In genomic region chr8:111887479-111887878, GRCm38 (mm10) we compare ENCODE assay signal across 21 mouse cellular contexts. TPM values are rescaled to one million over a fixed set of nuclear protein-coding genes. Genes with fewer than 3 reads are reported as not detected.
A peak's percentile ranks its signal among the peaks of the same experiment; 100 is the strongest.
DNase-seq lines count a peak whose midpoint lies in the region; ATAC-seq lines count a peak whose summit lies in the region.
"Had no signal": no experiment of that assay in that cellular context is flagged by ENCODE, and none has a peak within 500 bp of the region (broad histone marks: within the 10 kb centered on the region; RNA-seq: fewer than 3 reads in every experiment).

No protein-coding gene starts in this region.

- no peak overlapping the region for H3K27ac ChIP-seq in liver, embryonic 11.5 days (ENCODE audit: low read depth, low read length)
- H3K27ac ChIP-seq in liver, embryonic 15.5 days (replicated peaks): no peak overlapping the region
- H3K27ac ChIP-seq in midbrain, embryonic 11.5 days (ENCODE audit: low read depth, low read length): no peak overlapping the region
- H3K27ac ChIP-seq: embryonic facial prominence, embryonic 12.5 days; forebrain, embryonic 15.5 days; heart, adult 2 months; heart, embryonic 15.5 days; hindbrain, embryonic 13.5 days; hindbrain, postnatal 0 days had no signal

- no peaks in the 10 kb centered on the region for H3K4me1 ChIP-seq in liver, embryonic 11.5 days (replicated peaks; ENCODE audit: control insufficient read depth, insufficient read depth, low read length)
- peaks cover 24% of the 10 kb centered on the region for H3K4me1 ChIP-seq in liver, embryonic 15.5 days (replicated peaks)
- no peaks in the 10 kb centered on the region for H3K4me1 ChIP-seq in midbrain, embryonic 11.5 days (ENCODE audit: control insufficient read depth, insufficient read depth, low read length)

- no peak overlapping the region for H3K9ac ChIP-seq in liver, embryonic 11.5 days (ENCODE audit: low read depth, low read length)
- no peak overlapping the region for H3K9ac ChIP-seq in liver, embryonic 15.5 days
- no peak overlapping the region for H3K9ac ChIP-seq in midbrain, embryonic 11.5 days (ENCODE audit: low read length)
- H3K9ac ChIP-seq: embryonic facial prominence, embryonic 12.5 days; forebrain, embryonic 15.5 days; heart, embryonic 15.5 days; hindbrain, embryonic 13.5 days had no signal

- H3K4me2 ChIP-seq in liver, embryonic 11.5 days: no peak overlapping the region
- H3K4me2 ChIP-seq in liver, embryonic 15.5 days: no peak overlapping the region
- no peak overlapping the region for H3K4me2 ChIP-seq in midbrain, embryonic 11.5 days
- H3K4me2 ChIP-seq: embryonic facial prominence, embryonic 12.5 days; forebrain, embryonic 15.5 days; heart, embryonic 11.5 days; heart, embryonic 15.5 days; hindbrain, embryonic 13.5 days had no signal

- H3K4me3 ChIP-seq in liver, embryonic 11.5 days (ENCODE audit: low read depth, low read length): no peak overlapping the region
- no peak overlapping the region for H3K4me3 ChIP-seq in liver, embryonic 15.5 days (replicated peaks)
- no peak overlapping the region for H3K4me3 ChIP-seq in midbrain, embryonic 11.5 days (ENCODE audit: low read depth, low read length)
- H3K4me3 ChIP-seq: embryonic facial prominence, embryonic 12.5 days; forebrain, embryonic 15.5 days; heart, adult 2 months; heart, embryonic 15.5 days; hindbrain, embryonic 13.5 days had no signal

- no peaks in the 10 kb centered on the region for H3K36me3 ChIP-seq in liver, embryonic 11.5 days (ENCODE audit: control insufficient read depth, insufficient read depth, low read length)
- H3K36me3 ChIP-seq in liver, embryonic 15.5 days (replicated peaks): no peaks in the 10 kb centered on the region
- no peaks in the 10 kb centered on the region for H3K36me3 ChIP-seq in midbrain, embryonic 11.5 days (ENCODE audit: control insufficient read depth, insufficient read depth, low read length)
- H3K36me3 ChIP-seq: embryonic facial prominence, embryonic 12.5 days; forebrain, embryonic 15.5 days; heart, embryonic 15.5 days; hindbrain, embryonic 13.5 days had no signal

- ATAC-seq in liver, embryonic 11.5 days (replicated peaks; ENCODE audit: low FRiP score): peak; percentile 76
- ATAC-seq in common myeloid progenitor, adult 5-6 weeks (replicated peaks; ENCODE audit: low read depth, poor library complexity, severe bottlenecking): peak; percentile 39; the same call in 1 of the 2 replicates
- ATAC-seq in liver, embryonic 15.5 days (ENCODE audit: insufficient read depth): peak; percentile 61; the same call in 1 of the 2 replicates
- ATAC-seq in megakaryocyte-erythroid progenitor cell, adult 5-6 weeks (replicated peaks; ENCODE audit: low FRiP score, low TSS enrichment, poor library complexity, severe bottlenecking): peak; percentile 80
- no peak for ATAC-seq in midbrain, embryonic 11.5 days (ENCODE audit: low FRiP score)
- ATAC-seq: forebrain, embryonic 15.5 days; hindbrain, postnatal 0 days had no signal

- DNase-seq in liver, embryonic 11.5 days (ENCODE audit: low spot score): no peak
- DNase-seq in liver: no peak
- DNase-seq in heart, adult 18-20 months: no peak
- no peak for DNase-seq in midbrain, embryonic 11.5 days (ENCODE audit: low spot score, missing footprints)
- no peak for DNase-seq in left cerebral cortex, adult 9 months (ENCODE audit: low spot score in 2 of 2)
- DNase-seq: adrenal gland, adult 8-10 months; cerebellum, adult 11-12 months; gastrocnemius, postnatal 10 days; heart, adult 2 months; heart, postnatal 14 days had no signal

- 70% methylated on average over 1 of the region's 1 CpGs for WGBS in liver, embryonic 11.5 days
- 35% methylated on average over 1 of the region's 1 CpGs for WGBS in liver, embryonic 15.5 days (ENCODE audit: insufficient replicate concordance)
- WGBS in midbrain, embryonic 11.5 days: 90% methylated on average over 1 of the region's 1 CpGs

- H3K27me3 ChIP-seq in liver, embryonic 11.5 days (replicated peaks; ENCODE audit: control insufficient read depth, insufficient read depth, low read length): peaks cover 38% of the 10 kb centered on the region
- peaks cover 45% of the 10 kb centered on the region for H3K27me3 ChIP-seq in liver, embryonic 15.5 days
- H3K27me3 ChIP-seq in midbrain, embryonic 11.5 days (ENCODE audit: control insufficient read depth, insufficient read depth, low read length): peaks cover 24% of the 10 kb centered on the region

- no peaks in the 10 kb centered on the region for H3K9me3 ChIP-seq in liver, embryonic 11.5 days (ENCODE audit: control insufficient read depth, low read length)
- no peaks in the 10 kb centered on the region for H3K9me3 ChIP-seq in liver, embryonic 15.5 days (replicated peaks)
- H3K9me3 ChIP-seq in midbrain, embryonic 11.5 days (ENCODE audit: control insufficient read depth, low read length): no peaks in the 10 kb centered on the region
- H3K9me3 ChIP-seq: embryonic facial prominence, embryonic 12.5 days; forebrain, embryonic 15.5 days; heart, embryonic 15.5 days; hindbrain, embryonic 13.5 days had no signal

RNA-seq across cellular contexts. Expression of gene Tmem170, which starts 10.9 kb away (rescaled TPM):
- polyA plus RNA-seq in liver, embryonic 11.5 days (2014; fragmentation: Nextera tagmentation; extraction: Ambion mirVana): 8.0 and 8.4 TPM in 2 replicates
- total RNA-seq in common myeloid progenitor, adult 5-6 weeks (2017): 2.3 and 2.5 TPM in 2 replicates
- 3.6 and 4.4 TPM in 2 replicates for polyA plus RNA-seq in liver, embryonic 15.5 days (2015; fragmentation: Nextera tagmentation; extraction: Ambion mirVana)
- total RNA-seq in megakaryocyte-erythroid progenitor cell, adult 5-6 weeks (2014; fragmentation: Nextera tagmentation): 4.4 and 5.0 TPM in 2 replicates
- 3.7 and 4.3 TPM in 2 replicates for total RNA-seq in megakaryocyte-erythroid progenitor cell, adult 5-6 weeks (2017)
- total RNA-seq in heart, adult 18-20 months (2021): 1 to 10 TPM; 2.4 to 2.6 TPM
- polyA plus RNA-seq in midbrain, embryonic 11.5 days (2014; fragmentation: Nextera tagmentation; extraction: Ambion mirVana): 6.8 and 7.2 TPM in 2 replicates

RNA-seq across cellular contexts. Expression of gene Chst5, which starts 22.8 kb away (rescaled TPM):
- 0.35 and 0.41 TPM in 2 replicates for polyA plus RNA-seq in liver, embryonic 11.5 days (2014; fragmentation: Nextera tagmentation; extraction: Ambion mirVana)
- total RNA-seq in common myeloid progenitor, adult 5-6 weeks (2017): not detected in 2 replicates
- polyA plus RNA-seq in liver, embryonic 15.5 days (2015; fragmentation: Nextera tagmentation; extraction: Ambion mirVana): 0.05 and 0.14 TPM in 2 replicates
- not detected in 2 replicates for total RNA-seq in megakaryocyte-erythroid progenitor cell, adult 5-6 weeks (2014; fragmentation: Nextera tagmentation)
- total RNA-seq in megakaryocyte-erythroid progenitor cell, adult 5-6 weeks (2017): not detected in 2 replicates
- not detected for total RNA-seq in heart, adult 18-20 months (2021)
- 2.4 TPM in 2 replicates for polyA plus RNA-seq in midbrain, embryonic 11.5 days (2014; fragmentation: Nextera tagmentation; extraction: Ambion mirVana)
- total RNA-seq: adrenal gland, adult 8-10 months; heart, adult 2 months; heart, postnatal 14 days; hematopoietic stem cell, adult 5-6 weeks had no signal
- polyA plus RNA-seq: C2C12; heart, adult 2 months had no signal

RNA-seq across cellular contexts. Expression of gene Cfdp1, which starts 33.4 kb away (rescaled TPM):
- 218 and 234 TPM in 2 replicates for polyA plus RNA-seq in liver, embryonic 11.5 days (2014; fragmentation: Nextera tagmentation; extraction: Ambion mirVana)
- 202 and 252 TPM in 2 replicates for total RNA-seq in common myeloid progenitor, adult 5-6 weeks (2017)
- 64.2 and 72.5 TPM in 2 replicates for polyA plus RNA-seq in liver, embryonic 15.5 days (2015; fragmentation: Nextera tagmentation; extraction: Ambion mirVana)
- 159 and 214 TPM in 2 replicates for total RNA-seq in megakaryocyte-erythroid progenitor cell, adult 5-6 weeks (2014; fragmentation: Nextera tagmentation)
- 339 and 404 TPM in 2 replicates for total RNA-seq in megakaryocyte-erythroid progenitor cell, adult 5-6 weeks (2017)
- total RNA-seq in heart, adult 18-20 months (2021): 10 to 100 TPM; 35.2 to 36.1 TPM
- polyA plus RNA-seq in midbrain, embryonic 11.5 days (2014; fragmentation: Nextera tagmentation; extraction: Ambion mirVana): 209 and 223 TPM in 2 replicates

RNA-seq across cellular contexts. Expression of gene Tmem231, which starts 46.2 kb away (rescaled TPM):
- 6.7 and 6.8 TPM in 2 replicates for polyA plus RNA-seq in liver, embryonic 11.5 days (2014; fragmentation: Nextera tagmentation; extraction: Ambion mirVana)
- total RNA-seq in common myeloid progenitor, adult 5-6 weeks (2017): 1.5 and 3.6 TPM in 2 replicates
- 1.9 and 2.1 TPM in 2 replicates for polyA plus RNA-seq in liver, embryonic 15.5 days (2015; fragmentation: Nextera tagmentation; extraction: Ambion mirVana)
- 2.5 and 3.9 TPM in 2 replicates for total RNA-seq in megakaryocyte-erythroid progenitor cell, adult 5-6 weeks (2014; fragmentation: Nextera tagmentation)
- 1.6 and 2.1 TPM in 2 replicates for total RNA-seq in megakaryocyte-erythroid progenitor cell, adult 5-6 weeks (2017)
- 1 to 10 TPM; 2.0 to 2.4 TPM for total RNA-seq in heart, adult 18-20 months (2021)
- 20.1 and 21.9 TPM in 2 replicates for polyA plus RNA-seq in midbrain, embryonic 11.5 days (2014; fragmentation: Nextera tagmentation; extraction: Ambion mirVana)

RNA-seq across cellular contexts. Expression of gene Gabarapl2, which starts 53.0 kb away (rescaled TPM):
- polyA plus RNA-seq in liver, embryonic 11.5 days (2014; fragmentation: Nextera tagmentation; extraction: Ambion mirVana): 136 and 141 TPM in 2 replicates
- total RNA-seq in common myeloid progenitor, adult 5-6 weeks (2017): 28.6 and 41.6 TPM in 2 replicates
- 182 and 198 TPM in 2 replicates for polyA plus RNA-seq in liver, embryonic 15.5 days (2015; fragmentation: Nextera tagmentation; extraction: Ambion mirVana)
- 42.6 and 55.5 TPM in 2 replicates for total RNA-seq in megakaryocyte-erythroid progenitor cell, adult 5-6 weeks (2014; fragmentation: Nextera tagmentation)
- 29.1 and 32.9 TPM in 2 replicates for total RNA-seq in megakaryocyte-erythroid progenitor cell, adult 5-6 weeks (2017)
- total RNA-seq in heart, adult 18-20 months (2021): 100 to 1,000 TPM; 137 to 139 TPM
- 331 and 348 TPM in 2 replicates for polyA plus RNA-seq in midbrain, embryonic 11.5 days (2014; fragmentation: Nextera tagmentation; extraction: Ambion mirVana)
